Comparison of ENCODE assay signal across 8 mouse cellular contexts in the genomic region with DNA sequence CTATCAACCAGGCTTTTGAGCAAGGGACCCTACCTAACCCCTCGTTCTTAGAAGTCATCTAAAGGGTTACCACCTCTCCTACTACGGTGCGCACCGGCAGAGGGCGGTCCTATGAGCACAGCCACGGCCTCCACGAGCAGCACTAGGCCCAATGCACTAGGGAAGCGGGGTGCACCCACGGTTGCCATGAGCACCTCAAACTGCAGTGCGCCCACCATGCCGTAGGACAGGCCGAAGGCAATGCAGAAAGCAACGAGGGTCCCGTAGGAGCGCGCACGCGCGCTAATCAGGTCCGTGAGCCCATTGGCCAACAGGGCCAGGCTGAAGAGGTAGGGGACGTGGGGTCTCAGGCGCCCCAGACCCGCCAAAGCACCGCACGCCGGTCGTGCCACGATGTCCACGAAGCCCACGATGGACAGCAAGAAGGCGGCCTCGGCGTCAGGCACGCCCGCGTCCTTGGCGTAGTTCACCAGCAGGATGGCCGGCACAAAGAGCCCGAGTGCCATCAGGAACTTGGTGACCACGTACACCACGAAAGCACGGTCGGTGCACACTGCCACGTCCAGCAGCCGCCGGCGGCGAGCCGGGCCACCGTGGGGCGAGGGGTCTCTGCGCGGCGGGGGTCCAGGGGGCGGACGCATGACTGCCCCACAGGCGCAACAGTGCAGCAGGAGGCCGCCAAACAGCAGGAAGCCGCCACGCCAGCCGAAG. TPM values are rescaled to one million over a fixed set of nuclear protein-coding genes. Genes with fewer than 3 reads are reported as not detected.
A peak's percentile ranks its signal among the peaks of the same experiment; 100 is the strongest.
DNase-seq lines count a peak whose midpoint lies in the region; ATAC-seq and TF ChIP-seq lines count a peak whose summit lies in the region.

No protein-coding gene starts in this region.

- intact Hi-C loops in gastrocnemius, adult 2 months (cut with DNase I): no loop called here

- peak overlapping the region; percentile 68 for H3K4me3 ChIP-seq in gastrocnemius, adult 2 months
- H3K4me3 ChIP-seq in testis, adult 2 months (ENCODE audit: control insufficient read depth, low read depth, low read length): peak overlapping the region; percentile 5
- peak overlapping the region; percentile 28 for H3K4me3 ChIP-seq in hindbrain, embryonic 11.5 days (ENCODE audit: low read depth, low read length)
- H3K4me3 ChIP-seq in liver, embryonic 16.5 days (ENCODE audit: low read depth, low read length): peak overlapping the region; percentile 22

- no peaks in the 10 kb centered on the region for H3K27me3 ChIP-seq in testis, adult 2 months (ENCODE audit: control insufficient read depth, insufficient read depth, low read length)
- peaks cover 34% of the 10 kb centered on the region for H3K27me3 ChIP-seq in hindbrain, embryonic 11.5 days (ENCODE audit: control insufficient read depth, insufficient read depth, low read length)
- H3K27me3 ChIP-seq in liver, embryonic 16.5 days (ENCODE audit: control insufficient read depth, insufficient read depth, low read depth, low read length): peaks cover 40% of the 10 kb centered on the region

- ATAC-seq in hindbrain, embryonic 11.5 days (ENCODE audit: low FRiP score): peak; percentile 59
- peak; percentile 23 for ATAC-seq in liver, embryonic 16.5 days (ENCODE audit: low read depth)

- H3K9ac ChIP-seq in hindbrain, embryonic 11.5 days (ENCODE audit: low read depth, low read length): peak overlapping the region; percentile 54
- peak overlapping the region; percentile 27; the same call in 1 of the 2 replicates for H3K9ac ChIP-seq in liver, embryonic 16.5 days (ENCODE audit: low read depth, low read length)

- peak overlapping the region; percentile 60 for H3K4me2 ChIP-seq in hindbrain, embryonic 11.5 days (replicated peaks; ENCODE audit: low read depth, low read length)
- peak overlapping the region; percentile 52 for H3K4me2 ChIP-seq in liver, embryonic 16.5 days (ENCODE audit: low read depth, low read length)

- TF ChIP-seq POLR2A in testis, adult 2 months (IDR thresholded peaks at IDR 0.05; ENCODE audit: control insufficient read depth, low read depth, low read length): no peak

- 2% methylated on average over 60 of the region's 61 CpGs for WGBS in hindbrain, embryonic 11.5 days
- WGBS in liver, embryonic 16.5 days (ENCODE audit: insufficient replicate concordance): 2% methylated on average over 60 of the region's 61 CpGs

- H3K27ac ChIP-seq in gastrocnemius, adult 2 months: peak overlapping the region; percentile 51
- H3K27ac ChIP-seq in testis, adult 2 months (ENCODE audit: control insufficient read depth, insufficient read depth, low read depth, low read length): no peak overlapping the region
- H3K27ac ChIP-seq in hindbrain, embryonic 11.5 days (ENCODE audit: low read depth, low read length): no peak overlapping the region
- H3K27ac ChIP-seq in liver, embryonic 16.5 days (ENCODE audit: low read length): no peak overlapping the region

- DNase-seq in gastrocnemius, adult 2 months: peak; percentile 64
- DNase-seq in gastrocnemius, postnatal 10 days: no peak
- no peak for DNase-seq in testis, postnatal 14 days (ENCODE audit: low spot score)
- peak; percentile 72 for DNase-seq in hindbrain, embryonic 11.5 days (ENCODE audit: low spot score)
- DNase-seq in spleen, adult 18-20 months: no peak
- no peak for DNase-seq in Muller cell, postnatal 12 days (ENCODE audit: inconsistent ontology term)

- TF ChIP-seq CTCF in gastrocnemius, adult 2 months (IDR thresholded peaks at IDR 0.05): peak; percentile 28; the same call in 1 of the 2 replicates
- TF ChIP-seq CTCF in testis, adult 2 months (IDR thresholded peaks at IDR 0.05; ENCODE audit: control insufficient read depth, insufficient read depth, insufficient replicate concordance, low read depth, low read length): no peak

- H3K36me3 ChIP-seq in testis, adult 2 months (ENCODE audit: control insufficient read depth, insufficient read depth, low read length): peaks cover 2% of the 10 kb centered on the region; the same call in 1 of the 2 replicates
- peaks cover 4% of the 10 kb centered on the region for H3K36me3 ChIP-seq in hindbrain, embryonic 11.5 days (ENCODE audit: control insufficient read depth, insufficient read depth, low read length)
- no peaks in the 10 kb centered on the region for H3K36me3 ChIP-seq in liver, embryonic 16.5 days (ENCODE audit: control insufficient read depth, insufficient read depth)

- no peaks in the 10 kb centered on the region for H3K9me3 ChIP-seq in hindbrain, embryonic 11.5 days (ENCODE audit: control insufficient read depth, low read length)
- no peaks in the 10 kb centered on the region for H3K9me3 ChIP-seq in liver, embryonic 16.5 days (replicated peaks; ENCODE audit: control insufficient read depth, low read length)

- H3K4me1 ChIP-seq in testis, adult 2 months (ENCODE audit: control insufficient read depth, insufficient read depth, low read length): peaks cover 22% of the 10 kb centered on the region
- peaks cover 10% of the 10 kb centered on the region for H3K4me1 ChIP-seq in hindbrain, embryonic 11.5 days (replicated peaks; ENCODE audit: control insufficient read depth, insufficient read depth, low read length)
- H3K4me1 ChIP-seq in liver, embryonic 16.5 days (ENCODE audit: control insufficient read depth, low read depth, low read length): no peaks in the 10 kb centered on the region; the same call in 1 of the 2 replicates

RNA-seq across cellular contexts. Expression of a gene that starts 2.6 kb away (rescaled TPM):
- total RNA-seq in gastrocnemius, adult 2 months (2021): under 1 TPM; 0.13 to 0.53 TPM
- under 1 TPM in 1 of 2 experiments, not detected in 1; 0.14 TPM for total RNA-seq in gastrocnemius, postnatal 10 days (2021)
- not detected in 2 replicates for polyA plus RNA-seq in testis, adult 2 months (2012; rRNA removed)
- polyA plus RNA-seq in hindbrain, embryonic 11.5 days (2014; fragmentation: Nextera tagmentation; extraction: Ambion mirVana): 0.26 TPM in 1 of 2 replicates, not detected in the other
- polyA plus RNA-seq in liver, embryonic 16.5 days (2015; fragmentation: Nextera tagmentation; extraction: Ambion mirVana): not detected in 2 replicates

RNA-seq across cellular contexts. Expression of a gene that starts 22.7 kb away (rescaled TPM):
- total RNA-seq in gastrocnemius, adult 2 months (2021): 1 to 10 TPM in 1 of 2 experiments, under 1 TPM in 1; 0.10 to 1.0 TPM
- under 1 TPM; 0.45 to 0.54 TPM for total RNA-seq in gastrocnemius, postnatal 10 days (2021)
- polyA plus RNA-seq in testis, adult 2 months (2012; rRNA removed): 0.10 and 0.28 TPM in 2 replicates
- 0.35 and 0.68 TPM in 2 replicates for polyA plus RNA-seq in hindbrain, embryonic 11.5 days (2014; fragmentation: Nextera tagmentation; extraction: Ambion mirVana)
- polyA plus RNA-seq in liver, embryonic 16.5 days (2015; fragmentation: Nextera tagmentation; extraction: Ambion mirVana): 0.04 and 0.07 TPM in 2 replicates

RNA-seq across cellular contexts. Expression of a gene that starts 23.0 kb away (rescaled TPM):
- 10 to 100 TPM; 33.6 to 35.0 TPM for total RNA-seq in gastrocnemius, adult 2 months (2021)
- 10 to 100 TPM; 21.4 to 24.8 TPM for total RNA-seq in gastrocnemius, postnatal 10 days (2021)
- polyA plus RNA-seq in testis, adult 2 months (2012; rRNA removed): 76.8 and 78.4 TPM in 2 replicates
- 23.5 and 28.0 TPM in 2 replicates for polyA plus RNA-seq in hindbrain, embryonic 11.5 days (2014; fragmentation: Nextera tagmentation; extraction: Ambion mirVana)
- 13.1 and 13.3 TPM in 2 replicates for polyA plus RNA-seq in liver, embryonic 16.5 days (2015; fragmentation: Nextera tagmentation; extraction: Ambion mirVana)

RNA-seq across cellular contexts. Expression of a gene that starts 33.4 kb away (rescaled TPM):
- total RNA-seq in gastrocnemius, adult 2 months (2021): 1 to 10 TPM; 3.1 to 3.2 TPM
- 1 to 10 TPM; 3.1 to 3.6 TPM for total RNA-seq in gastrocnemius, postnatal 10 days (2021)
- 0.67 and 0.94 TPM in 2 replicates for polyA plus RNA-seq in testis, adult 2 months (2012; rRNA removed)
- 1.4 and 1.5 TPM in 2 replicates for polyA plus RNA-seq in hindbrain, embryonic 11.5 days (2014; fragmentation: Nextera tagmentation; extraction: Ambion mirVana)
- 1.7 and 2.6 TPM in 2 replicates for polyA plus RNA-seq in liver, embryonic 16.5 days (2015; fragmentation: Nextera tagmentation; extraction: Ambion mirVana)

Comparison
In these comparisons a context has a peak if more than half of its experiments do, and no peak if none do; other contexts are left out.
1. DNase-seq: peak in gastrocnemius, adult 2 months (single experiment) and hindbrain, embryonic 11.5 days (single experiment); none in gastrocnemius, postnatal 10 days (single experiment), testis, postnatal 14 days (single experiment), spleen, adult 18-20 months (0 of 2) and Muller cell, postnatal 12 days (single experiment).
2. H3K4me3 ChIP-seq: peak in every context shown above with its lines; median percentile 68 in gastrocnemius, adult 2 months; 28 in hindbrain, embryonic 11.5 days; 22 in liver, embryonic 16.5 days; 5 in testis, adult 2 months.